Mouse (Mus musculus): ENCODE measurements around the gene Dnaaf1. TPM values are rescaled to one million over a fixed set of nuclear protein-coding genes. Genes with fewer than 3 reads are reported as not detected.

Gene Dnaaf1
- polyA plus RNA-seq, 1 experiment from 2014 or later: 2.7 TPM

GRCm38 (mm10) chr8:119615096-119615495, 40.1 kb downstream of the Dnaaf1 start:
- ATAC-seq (ENCODE audit: low read depth): no peak
- Histone ChIP-seq H3K4me1 (replicated peaks; ENCODE audit: control insufficient read depth, insufficient read depth, low read length) (no peaks in the 10 kb centered on the region), H3K27ac (ENCODE audit: low read length) (no peak overlapping the region), H3K27me3 (ENCODE audit: control insufficient read depth, insufficient read depth, low read depth, low read length) (no peaks in the 10 kb centered on the region; the same call in 1 of the 2 replicates), H3K9ac (ENCODE audit: low read length) (no peak overlapping the region), H3K4me3 (ENCODE audit: low read length) (no peak overlapping the region), H3K9me3 (ENCODE audit: control insufficient read depth, low read length) (no peaks in the 10 kb centered on the region), H3K36me3 (ENCODE audit: control insufficient read depth, insufficient read depth, low read length) (no peaks in the 10 kb centered on the region), H3K4me2 (ENCODE audit: low read depth, low read length) (no peak overlapping the region)
- 76% methylated on average over 14 of the region's 14 CpGs for WGBS

GRCm38 (mm10) chr8:119616358-119616757, 41.3 kb downstream of the Dnaaf1 start:
- Histone ChIP-seq H3K4me1 (replicated peaks; ENCODE audit: control insufficient read depth, insufficient read depth, low read length) (no peaks in the 10 kb centered on the region), H3K9me3 (ENCODE audit: control insufficient read depth, low read length) (no peaks in the 10 kb centered on the region), H3K27me3 (ENCODE audit: control insufficient read depth, insufficient read depth, low read depth, low read length) (no peaks in the 10 kb centered on the region; the same call in 1 of the 2 replicates), H3K36me3 (ENCODE audit: control insufficient read depth, insufficient read depth, low read length) (no peaks in the 10 kb centered on the region), H3K9ac (ENCODE audit: low read length) (no peak overlapping the region), H3K4me2 (ENCODE audit: low read depth, low read length) (no peak overlapping the region), H3K27ac (ENCODE audit: low read length) (no peak overlapping the region), H3K4me3 (ENCODE audit: low read length) (no peak overlapping the region)
- no peak for ATAC-seq (ENCODE audit: low read depth)
- 46% methylated on average over 7 of the region's 7 CpGs for WGBS

- H3K4me1 ChIP-seq (replicated peaks; ENCODE audit: control insufficient read depth, insufficient read depth, low read length): no peaks in the 10 kb centered on the region
- no peak overlapping the region for H3K9ac ChIP-seq (ENCODE audit: low read length)
- H3K4me3 ChIP-seq (ENCODE audit: low read length): no peak overlapping the region
- no peak overlapping the region for H3K4me2 ChIP-seq (ENCODE audit: low read depth, low read length)
- no peak for ATAC-seq (ENCODE audit: low read depth)
- no peaks in the 10 kb centered on the region for H3K36me3 ChIP-seq (ENCODE audit: control insufficient read depth, insufficient read depth, low read length)
- no peak overlapping the region for H3K27ac ChIP-seq (ENCODE audit: low read length)
- 85% methylated on average over 4 of the region's 4 CpGs for WGBS
- H3K9me3 ChIP-seq (ENCODE audit: control insufficient read depth, low read length): no peaks in the 10 kb centered on the region
- H3K27me3 ChIP-seq (ENCODE audit: control insufficient read depth, insufficient read depth, low read depth, low read length): no peaks in the 10 kb centered on the region; the same call in 1 of the 2 replicates
Measured at GRCm38 (mm10) chr8:119616811-119617210, 41.8 kb downstream of the Dnaaf1 start.

- Histone ChIP-seq H3K4me2 (ENCODE audit: low read depth, low read length) (no peak overlapping the region), H3K27ac (ENCODE audit: low read length) (no peak overlapping the region), H3K36me3 (ENCODE audit: control insufficient read depth, insufficient read depth, low read length) (no peaks in the 10 kb centered on the region), H3K4me3 (ENCODE audit: low read length) (no peak overlapping the region), H3K27me3 (ENCODE audit: control insufficient read depth, insufficient read depth, low read depth, low read length) (no peaks in the 10 kb centered on the region; the same call in 1 of the 2 replicates), H3K4me1 (replicated peaks; ENCODE audit: control insufficient read depth, insufficient read depth, low read length) (no peaks in the 10 kb centered on the region), H3K9ac (ENCODE audit: low read length) (no peak overlapping the region), H3K9me3 (ENCODE audit: control insufficient read depth, low read length) (no peaks in the 10 kb centered on the region)
- 67% methylated on average over 5 of the region's 5 CpGs for WGBS
- ATAC-seq (ENCODE audit: low read depth): no peak
Measured at GRCm38 (mm10) chr8:119617586-119617985, 42.6 kb downstream of the Dnaaf1 start.

- H3K9me3 ChIP-seq (ENCODE audit: control insufficient read depth, low read length): no peaks in the 10 kb centered on the region
- no peak overlapping the region for H3K4me3 ChIP-seq (ENCODE audit: low read length)
- no peaks in the 10 kb centered on the region for H3K36me3 ChIP-seq (ENCODE audit: control insufficient read depth, insufficient read depth, low read length)
- no peak overlapping the region for H3K9ac ChIP-seq (ENCODE audit: low read length)
- WGBS: 43% methylated on average over 5 of the region's 5 CpGs
- ATAC-seq (ENCODE audit: low read depth): no peak
- no peak overlapping the region for H3K4me2 ChIP-seq (ENCODE audit: low read depth, low read length)
- H3K27me3 ChIP-seq (ENCODE audit: control insufficient read depth, insufficient read depth, low read depth, low read length): no peaks in the 10 kb centered on the region; the same call in 1 of the 2 replicates
- no peaks in the 10 kb centered on the region for H3K4me1 ChIP-seq (replicated peaks; ENCODE audit: control insufficient read depth, insufficient read depth, low read length)
- no peak overlapping the region for H3K27ac ChIP-seq (ENCODE audit: low read length)
Measured at GRCm38 (mm10) chr8:119618887-119619286, 43.9 kb downstream of the Dnaaf1 start.

- Histone ChIP-seq H3K27ac (ENCODE audit: low read length) (no peak overlapping the region), H3K4me2 (ENCODE audit: low read depth, low read length) (no peak overlapping the region), H3K27me3 (ENCODE audit: control insufficient read depth, insufficient read depth, low read depth, low read length) (no peaks in the 10 kb centered on the region; the same call in 1 of the 2 replicates), H3K36me3 (ENCODE audit: control insufficient read depth, insufficient read depth, low read length) (no peaks in the 10 kb centered on the region), H3K4me3 (ENCODE audit: low read length) (no peak overlapping the region), H3K9ac (ENCODE audit: low read length) (no peak overlapping the region), H3K9me3 (ENCODE audit: control insufficient read depth, low read length) (no peaks in the 10 kb centered on the region), H3K4me1 (replicated peaks; ENCODE audit: control insufficient read depth, insufficient read depth, low read length) (no peaks in the 10 kb centered on the region)
- no peak for ATAC-seq (ENCODE audit: low read depth)
- 64% methylated on average over 6 of the region's 6 CpGs for WGBS
Measured at GRCm38 (mm10) chr8:119620116-119620840, 45.2 kb downstream of the Dnaaf1 start.

DNA sequence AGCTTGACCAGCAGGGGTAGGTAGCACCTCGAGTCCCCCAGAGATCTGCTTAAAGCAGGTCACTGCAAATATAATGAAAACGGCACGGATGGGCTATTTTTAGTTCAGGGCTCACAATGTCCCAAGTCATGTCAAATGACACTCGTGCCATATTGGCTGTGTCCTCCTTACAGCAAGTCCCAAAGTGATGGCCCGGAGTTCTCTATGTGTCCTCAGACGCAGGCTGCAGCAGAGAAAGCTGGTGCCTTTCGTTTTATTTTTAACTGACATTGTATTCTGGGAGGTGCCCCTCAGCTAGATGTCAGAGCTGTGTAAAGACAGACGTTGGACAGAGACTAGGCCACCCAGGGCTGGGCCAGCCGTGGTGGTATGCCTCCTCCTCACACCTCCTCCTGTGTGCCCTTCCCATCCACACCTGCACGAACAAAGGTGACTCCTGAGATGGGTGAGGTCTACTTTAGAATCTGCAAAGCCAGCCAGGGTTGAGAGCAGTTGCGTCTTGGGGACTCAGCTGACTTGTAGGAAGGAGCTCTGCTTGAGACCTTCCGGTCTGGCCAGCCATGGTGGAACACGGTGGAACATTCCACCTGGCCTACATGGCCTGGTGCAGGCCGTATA, 45.9 kb downstream of the Dnaaf1 start:
- no peak overlapping the region for H3K9ac ChIP-seq (ENCODE audit: low read length)
- 75% methylated on average over 14 of the region's 14 CpGs for WGBS
- H3K4me3 ChIP-seq (ENCODE audit: low read length): no peak overlapping the region
- no peak for ATAC-seq (ENCODE audit: low read depth)
- H3K4me1 ChIP-seq (replicated peaks; ENCODE audit: control insufficient read depth, insufficient read depth, low read length): no peaks in the 10 kb centered on the region
- no peaks in the 10 kb centered on the region; the same call in 1 of the 2 replicates for H3K27me3 ChIP-seq (ENCODE audit: control insufficient read depth, insufficient read depth, low read depth, low read length)
- no peak overlapping the region for H3K27ac ChIP-seq (ENCODE audit: low read length)
- H3K36me3 ChIP-seq (ENCODE audit: control insufficient read depth, insufficient read depth, low read length): no peaks in the 10 kb centered on the region
- H3K4me2 ChIP-seq (ENCODE audit: low read depth, low read length): no peak overlapping the region
- H3K9me3 ChIP-seq (ENCODE audit: control insufficient read depth, low read length): no peaks in the 10 kb centered on the region

GRCm38 (mm10) chr8:119622555-119622954, 47.5 kb downstream of the Dnaaf1 start:
- Histone ChIP-seq H3K9ac (ENCODE audit: low read length) (no peak overlapping the region), H3K4me2 (ENCODE audit: low read depth, low read length) (no peak overlapping the region), H3K4me3 (ENCODE audit: low read length) (no peak overlapping the region), H3K27ac (ENCODE audit: low read length) (no peak overlapping the region), H3K27me3 (ENCODE audit: control insufficient read depth, insufficient read depth, low read depth, low read length) (no peaks in the 10 kb centered on the region), H3K9me3 (ENCODE audit: control insufficient read depth, low read length) (no peaks in the 10 kb centered on the region), H3K4me1 (replicated peaks; ENCODE audit: control insufficient read depth, insufficient read depth, low read length) (no peaks in the 10 kb centered on the region), H3K36me3 (ENCODE audit: control insufficient read depth, insufficient read depth, low read length) (no peaks in the 10 kb centered on the region)
- ATAC-seq (ENCODE audit: low read depth): no peak
- WGBS: 65% methylated on average over 4 of the region's 4 CpGs

DNA sequence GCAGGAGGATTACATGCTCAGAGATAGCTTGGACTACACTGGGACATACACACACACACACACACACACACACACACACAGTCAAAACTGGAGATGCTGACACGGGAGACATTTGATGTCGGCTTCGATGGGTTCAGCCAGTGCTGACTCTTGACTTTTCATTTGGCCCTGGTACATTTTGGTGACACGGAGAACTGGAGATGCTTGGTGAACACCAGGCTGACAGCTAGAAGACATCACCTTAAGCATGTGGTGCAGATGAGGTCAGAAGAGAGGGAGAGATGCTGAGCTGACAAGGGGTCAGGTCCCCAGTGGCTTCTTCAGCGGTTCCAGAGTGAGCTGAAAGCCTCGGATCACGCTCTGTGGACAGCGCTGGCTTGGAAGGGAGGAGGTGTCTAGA, 48.0 kb downstream of the Dnaaf1 start:
- 81% methylated on average over 8 of the region's 8 CpGs for WGBS
- H3K9me3 ChIP-seq (ENCODE audit: control insufficient read depth, low read length): no peaks in the 10 kb centered on the region
- H3K4me2 ChIP-seq (ENCODE audit: low read depth, low read length): no peak overlapping the region
- no peaks in the 10 kb centered on the region for H3K36me3 ChIP-seq (ENCODE audit: control insufficient read depth, insufficient read depth, low read length)
- no peak overlapping the region for H3K9ac ChIP-seq (ENCODE audit: low read length)
- H3K27ac ChIP-seq (ENCODE audit: low read length): no peak overlapping the region
- H3K4me3 ChIP-seq (ENCODE audit: low read length): no peak overlapping the region
- ATAC-seq (ENCODE audit: low read depth): no peak
- no peaks in the 10 kb centered on the region for H3K27me3 ChIP-seq (ENCODE audit: control insufficient read depth, insufficient read depth, low read depth, low read length)
- H3K4me1 ChIP-seq (replicated peaks; ENCODE audit: control insufficient read depth, insufficient read depth, low read length): no peaks in the 10 kb centered on the region
